Mouse (Mus musculus): ENCODE data around the gene Ppp1r12b.

DNA sequence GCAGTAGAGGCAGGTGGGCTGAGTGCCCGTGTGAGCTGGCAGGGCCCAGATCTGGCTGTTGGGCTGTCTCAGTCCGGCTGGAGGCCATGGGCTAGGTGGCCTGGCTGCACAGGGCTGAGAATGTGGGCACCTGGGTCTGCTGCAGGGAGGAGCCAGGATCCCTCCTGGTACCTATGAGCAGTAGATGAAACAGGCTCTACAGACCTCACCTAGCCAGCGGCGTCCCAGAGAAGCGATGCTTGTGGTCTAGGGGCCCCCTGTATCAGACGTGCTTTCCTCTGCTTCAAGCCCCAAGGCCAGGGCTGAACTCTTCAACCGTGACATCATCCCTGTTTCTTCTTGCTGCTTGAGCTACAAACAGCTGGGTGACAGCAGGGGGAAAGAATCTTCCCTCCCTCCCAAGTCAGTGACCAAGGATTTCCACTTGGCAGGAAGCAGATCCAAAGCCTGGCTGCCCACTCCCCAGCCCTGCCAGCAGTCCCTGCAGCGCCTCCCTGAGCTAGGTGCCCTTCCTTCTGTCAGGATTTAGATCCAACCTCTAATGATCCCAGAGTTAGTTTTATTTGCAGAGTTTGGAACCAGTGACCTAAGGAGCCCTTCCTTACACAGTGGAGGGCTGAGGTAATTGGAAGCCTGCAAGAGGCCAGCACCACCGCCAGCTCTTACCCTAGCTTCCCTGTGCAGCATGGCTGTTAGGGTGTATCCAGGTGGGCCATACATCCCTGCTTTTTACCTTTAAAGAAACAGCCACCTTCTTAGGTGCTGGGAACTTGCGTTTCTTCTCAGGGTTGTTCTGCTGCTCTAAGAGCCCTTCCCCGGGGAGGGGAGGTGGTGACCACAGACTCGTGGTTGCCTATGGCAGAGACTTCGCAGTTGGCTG is 201.8 kb downstream of the Ppp1r12b start:
- TF ChIP-seq CTCF (IDR thresholded peaks at IDR 0.05) (peak; percentile 40), EP300 (IDR thresholded peaks at IDR 0.05) (0 out of 2 replicates have a peak, but pooled peaks have one; percentile 26)
